Mouse (Mus musculus) kidney, adult 18-20 months (tissue): Measurements from ENCODE around the gene C1qtnf7.
A peak's percentile ranks its signal among the peaks of the same experiment; 100 is the strongest.

ENCODE experiments used
- DNase-seq: peaks from one replicate; pipeline ENCODE4 v3.0.0; 2021

C1qtnf7 gene

DNA sequence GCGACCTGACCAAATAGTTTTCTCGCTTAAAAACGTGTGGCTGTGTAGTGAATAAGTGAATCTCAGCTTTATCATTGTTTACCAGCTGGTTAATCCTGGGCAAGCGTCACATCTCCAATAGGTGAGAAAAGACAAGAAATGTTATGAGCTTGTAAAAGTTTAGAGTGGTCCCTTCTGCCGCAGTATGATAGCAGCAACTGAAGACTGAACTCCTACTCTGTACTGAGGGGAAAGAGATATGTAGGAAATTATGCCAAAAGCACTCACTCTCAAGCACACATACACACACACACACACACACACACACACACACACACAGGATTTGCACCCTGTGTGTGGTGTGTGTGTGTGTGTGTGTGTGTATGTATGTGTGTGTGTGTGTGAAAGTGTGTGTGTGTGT lies 26.2 kb downstream of the C1qtnf7 start:
- DNase-seq, result no peak

- DNase-seq, result no peak
These were observed 27.0 kb downstream of the C1qtnf7 start for GRCm38 (mm10) chr5:43542246-43542845.

- DNase-seq, result no peak
These were observed 34.6 kb downstream of the C1qtnf7 start for GRCm38 (mm10) chr5:43549951-43550350.

DNA sequence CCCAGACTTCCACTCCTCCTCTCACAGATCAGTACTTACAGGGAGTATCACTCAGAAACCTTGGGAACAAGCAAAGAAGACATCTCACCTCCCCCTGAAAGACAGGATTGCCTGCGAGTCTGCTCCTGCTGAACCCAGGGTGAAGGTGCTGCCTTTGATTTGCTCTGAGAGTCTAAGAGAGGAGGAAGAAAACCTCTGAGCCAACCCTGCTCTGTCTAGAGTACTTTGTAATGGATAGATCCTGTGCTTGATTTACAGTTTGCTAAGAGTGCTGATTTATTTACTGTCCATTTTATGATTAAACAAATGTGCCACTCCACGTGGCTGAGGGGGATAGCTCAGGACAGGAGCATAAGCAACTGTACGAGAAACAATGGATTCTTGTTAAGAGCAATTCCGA lies 35.1 kb downstream of the C1qtnf7 start:
- no peak for DNase-seq

DNA sequence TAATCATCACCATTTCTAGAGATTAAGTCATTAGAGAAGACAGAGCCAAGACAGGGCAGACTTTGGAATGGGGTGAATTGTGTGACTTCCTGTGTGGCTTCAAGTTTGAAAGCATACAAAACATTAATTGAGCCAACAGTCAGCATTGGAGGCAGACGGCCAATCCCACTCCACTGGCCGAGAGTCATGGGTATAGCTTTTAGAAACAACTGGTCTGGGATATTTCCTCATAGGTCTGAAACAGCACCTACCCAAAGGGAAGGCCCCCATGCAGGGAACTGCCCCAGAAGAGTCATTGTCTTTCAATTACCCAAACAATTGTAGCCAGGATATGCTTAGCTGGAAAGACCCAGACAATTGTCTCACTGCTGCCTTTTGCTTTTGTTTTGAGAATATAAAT lies 39.5 kb downstream of the C1qtnf7 start:
- DNase-seq, result peak; percentile 30

- no peak for DNase-seq
These were observed 40.1 kb downstream of the C1qtnf7 start for GRCm38 (mm10) chr5:43555406-43555805.

DNA sequence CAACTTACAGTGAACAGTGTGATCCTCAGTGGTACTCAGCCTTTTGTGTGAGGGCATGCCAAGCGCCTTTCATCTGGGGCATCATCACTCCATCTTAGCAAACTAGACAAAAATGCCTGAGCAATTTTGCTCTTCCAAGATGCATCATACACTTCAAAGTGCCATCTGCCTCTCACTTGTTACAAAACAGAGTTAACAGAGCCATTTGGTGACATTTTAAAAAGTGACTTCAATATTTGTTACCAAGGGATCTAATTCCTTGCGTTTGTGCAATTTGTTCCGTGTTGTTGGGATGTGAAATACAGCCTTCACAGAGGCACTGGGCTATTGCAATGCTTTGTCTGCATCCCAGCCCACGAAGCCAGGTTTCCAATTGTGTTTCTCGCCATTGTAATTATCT lies 42.1 kb downstream of the C1qtnf7 start:
- no peak for DNase-seq

DNA sequence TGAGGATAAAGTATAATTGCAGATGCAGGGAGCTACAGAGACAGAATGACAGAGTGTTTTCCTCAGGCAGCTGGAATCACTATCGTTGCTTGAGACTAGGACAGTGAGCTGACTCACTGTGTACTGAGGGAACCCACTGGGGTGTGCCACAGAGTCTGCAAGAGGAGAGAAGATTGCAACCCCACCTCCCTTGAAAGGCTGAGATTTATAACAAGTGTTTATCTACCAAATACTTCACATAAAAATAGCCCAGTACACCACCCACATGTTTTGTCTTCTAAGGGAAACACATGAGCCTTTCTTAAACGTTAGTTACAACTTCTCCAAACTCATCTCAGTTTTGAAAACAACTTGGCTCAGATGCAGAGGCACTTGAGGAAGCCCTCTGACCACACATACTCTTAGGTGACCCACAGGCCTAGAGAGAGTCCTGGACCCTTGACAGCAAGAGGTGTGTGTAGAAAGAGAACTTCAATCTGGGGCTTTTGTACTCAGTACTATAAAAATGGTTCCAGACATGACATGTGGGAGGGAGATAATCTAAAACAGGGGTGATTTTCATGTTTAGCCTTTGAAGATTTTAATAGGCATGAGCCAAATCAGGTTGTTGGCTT lies 46.4 kb downstream of the C1qtnf7 start:
- no peak for DNase-seq

DNA sequence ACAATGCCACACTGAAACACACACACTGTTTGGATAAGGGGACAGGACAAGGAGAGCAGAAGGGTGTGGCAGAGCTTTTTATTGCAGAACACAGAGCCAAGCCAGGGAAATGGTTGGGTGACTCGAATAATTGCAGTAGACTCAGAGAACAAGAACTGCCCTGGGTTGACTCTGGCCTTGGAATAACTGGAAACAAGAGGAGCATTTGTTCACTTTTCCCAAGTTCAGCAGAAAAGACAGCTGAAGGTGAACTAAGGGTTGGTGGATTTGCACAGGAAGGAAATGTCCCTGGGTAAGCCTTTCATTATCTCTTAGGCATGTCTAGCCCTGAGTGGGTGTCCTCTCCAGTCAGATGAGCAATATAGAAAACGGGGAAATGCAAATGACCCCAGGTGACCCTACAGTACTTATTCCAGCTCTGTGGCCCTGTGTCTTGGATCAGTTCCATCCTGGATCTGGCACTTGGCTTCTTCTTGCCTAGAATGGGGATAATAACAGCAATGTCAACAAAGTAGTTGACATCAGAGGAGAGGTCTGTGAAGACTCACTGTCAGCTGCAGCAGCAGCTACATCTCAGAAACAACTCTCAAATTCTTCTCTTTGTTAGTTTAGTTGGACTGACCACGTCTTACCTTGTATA lies 54.5 kb downstream of the C1qtnf7 start:
- no peak for DNase-seq

- no peak for DNase-seq
These were observed 67.5 kb downstream of the C1qtnf7 start for GRCm38 (mm10) chr5:43582876-43583275.

DNA sequence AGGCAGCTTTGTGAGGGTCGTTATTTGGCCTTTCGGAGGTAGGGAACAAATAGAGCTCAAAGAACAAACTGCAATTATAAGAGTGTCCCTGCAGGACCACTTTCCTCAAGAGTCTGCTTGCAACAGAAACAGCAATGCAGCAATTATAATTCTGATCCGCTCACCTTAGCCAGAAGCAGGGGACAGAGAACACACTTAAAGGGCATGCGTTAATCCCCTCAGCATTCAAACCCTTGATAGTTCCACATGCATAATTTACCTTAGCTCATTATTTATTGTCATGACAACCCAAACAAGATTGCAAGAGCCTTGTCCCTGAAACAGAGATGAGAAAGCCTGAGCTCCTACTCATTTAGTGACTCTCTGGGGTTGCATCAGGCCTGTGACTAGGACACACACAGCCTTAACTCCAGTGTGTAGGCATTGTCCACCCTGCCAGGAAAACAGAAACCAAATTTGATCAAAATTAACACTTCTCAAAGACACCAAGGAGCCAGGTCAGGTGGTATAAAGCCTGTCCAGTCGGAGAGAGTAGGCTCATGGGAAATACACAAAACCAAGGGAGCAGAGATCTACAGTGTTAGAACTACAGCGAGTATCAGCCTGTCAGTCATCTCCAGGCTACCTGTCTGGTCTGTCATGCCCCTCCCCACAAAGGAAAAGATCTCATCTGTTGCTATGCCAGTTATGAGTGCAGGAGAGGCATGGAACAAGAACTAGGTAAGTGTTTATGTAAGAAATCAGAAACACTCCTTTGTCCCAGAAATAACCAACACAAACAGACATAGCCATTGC lies 68.2 kb downstream of the C1qtnf7 start:
- DNase-seq, result no peak

DNA sequence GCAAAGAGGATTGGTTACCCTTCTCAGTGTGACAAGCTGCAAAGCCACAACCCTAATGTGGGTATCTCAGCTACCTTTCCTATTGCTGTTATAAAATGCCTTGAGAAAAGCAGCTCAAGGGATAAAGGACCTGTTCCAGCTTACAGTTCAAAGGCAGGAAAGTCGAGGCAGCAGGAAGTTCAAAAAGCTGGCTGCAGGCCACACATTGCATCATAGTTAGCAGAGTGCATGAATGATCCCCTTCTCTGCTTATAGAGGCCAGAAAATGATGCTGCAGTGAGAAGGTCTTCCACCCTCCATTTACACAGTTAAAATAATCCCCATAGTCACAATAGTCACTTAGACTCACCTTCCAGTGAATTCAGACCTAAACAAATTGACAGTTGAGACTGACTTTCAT lies 69.1 kb downstream of the C1qtnf7 start:
- DNase-seq, result no peak

DNA sequence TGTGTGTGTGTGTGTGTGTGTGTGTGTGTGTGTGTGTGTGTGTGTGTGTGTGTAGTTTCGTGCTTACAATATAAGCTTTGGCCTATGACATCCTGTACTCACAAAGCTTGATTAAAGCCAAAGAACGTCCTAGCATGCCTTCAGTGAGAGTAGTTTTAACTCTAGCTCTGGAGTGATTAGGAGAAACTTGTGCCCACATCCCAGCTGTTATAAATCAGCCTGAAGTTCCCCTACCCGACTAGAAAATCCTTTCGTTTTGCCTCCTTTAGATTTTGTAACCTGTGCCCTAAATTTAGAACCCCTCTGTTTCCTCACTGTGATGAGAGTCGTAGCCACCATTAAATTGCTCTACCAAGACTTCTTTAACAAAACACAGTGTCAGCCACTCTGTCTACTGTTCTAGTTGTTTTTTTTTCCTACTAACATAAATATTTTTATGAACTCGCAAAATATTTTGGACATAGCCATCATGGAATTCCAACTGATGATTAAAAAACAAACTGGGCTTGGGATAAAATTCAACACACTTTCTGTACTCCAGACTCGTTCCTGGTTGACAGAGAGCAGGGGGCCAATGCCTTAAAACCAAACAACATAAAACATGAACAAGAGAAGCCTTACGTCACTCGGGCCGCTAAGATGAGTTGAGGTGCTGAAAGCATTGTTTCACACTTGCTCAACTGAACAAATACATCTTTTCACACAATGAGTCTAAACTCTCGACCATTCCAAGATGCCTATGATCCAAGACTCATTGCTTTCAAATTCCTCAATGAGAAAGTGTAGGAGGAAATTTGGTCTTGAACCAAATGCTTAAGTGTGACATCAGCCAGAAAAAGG lies 70.3 kb downstream of the C1qtnf7 start:
- DNase-seq, result no peak

GRCm38 (mm10) chr5:43588791-43589439 lies 73.6 kb downstream of the C1qtnf7 start:
- no peak for DNase-seq

- no peak for DNase-seq
These were observed 74.1 kb downstream of the C1qtnf7 start for GRCm38 (mm10) chr5:43589440-43589830.

DNA sequence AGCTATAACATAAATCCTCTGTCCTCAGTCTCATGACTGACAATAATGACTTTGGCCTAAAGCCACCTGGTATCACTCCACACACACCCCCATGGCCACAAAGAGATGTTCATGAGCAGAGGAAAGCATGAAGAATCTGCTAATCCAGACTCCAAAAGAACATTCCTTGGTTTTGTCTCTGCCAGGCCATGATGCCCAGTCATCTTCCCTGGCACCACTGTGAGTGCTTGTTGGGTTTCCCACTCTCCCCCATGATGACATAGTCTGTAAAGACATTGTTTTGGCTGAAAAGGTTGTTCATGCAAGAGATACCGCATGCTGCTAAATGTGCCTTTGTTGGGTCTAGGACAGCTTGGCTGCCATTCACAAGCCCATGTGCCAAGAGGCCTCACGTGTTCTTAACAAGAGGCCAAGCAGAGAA lies 75.0 kb downstream of the C1qtnf7 start:
- no peak for DNase-seq

GRCm38 (mm10) chr5:43601601-43602000 lies 86.3 kb downstream of the C1qtnf7 start:
- no peak for DNase-seq

DNA sequence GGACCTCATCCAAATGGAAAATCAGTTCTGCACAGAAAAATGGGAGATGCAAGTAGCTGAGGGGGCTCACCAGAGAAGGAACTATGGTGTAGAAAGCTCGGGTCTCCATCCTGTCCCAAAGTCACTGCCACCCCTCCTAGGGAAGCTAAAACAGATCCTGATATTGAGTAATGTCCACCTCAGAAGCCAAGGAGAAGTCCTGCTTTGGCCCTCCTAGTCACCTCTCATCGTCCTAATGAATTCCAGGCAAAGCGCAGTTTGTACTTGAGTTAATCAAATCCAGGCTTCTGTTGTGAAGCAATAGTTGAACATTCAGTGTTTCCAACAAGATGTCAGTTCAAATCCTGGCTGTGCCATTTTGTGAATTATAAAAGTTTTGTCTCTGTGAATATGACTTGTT lies 87.2 kb downstream of the C1qtnf7 start:
- no peak for DNase-seq

DNA sequence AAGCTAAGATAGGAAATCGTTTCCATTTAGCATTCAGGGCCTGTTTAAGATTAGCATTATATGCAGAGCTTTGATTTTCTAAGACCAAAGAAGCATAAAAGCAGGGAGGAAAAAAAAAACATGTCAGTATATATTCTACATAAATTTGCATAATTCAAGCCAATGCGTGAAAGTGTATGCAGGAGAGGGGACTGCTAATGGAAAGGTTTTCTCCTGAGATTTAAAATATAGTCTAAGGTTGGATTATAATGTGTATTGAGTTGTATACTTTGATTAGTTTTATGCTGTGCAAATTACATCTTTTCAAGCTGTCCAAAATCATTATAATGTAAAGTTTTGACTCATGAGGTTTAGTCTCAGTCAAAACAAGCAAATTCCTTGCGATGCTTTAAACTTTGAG lies 88.2 kb downstream of the C1qtnf7 start:
- DNase-seq, result no peak

GRCm38 (mm10) chr5:43608073-43608472 lies 92.7 kb downstream of the C1qtnf7 start:
- no peak for DNase-seq

DNA sequence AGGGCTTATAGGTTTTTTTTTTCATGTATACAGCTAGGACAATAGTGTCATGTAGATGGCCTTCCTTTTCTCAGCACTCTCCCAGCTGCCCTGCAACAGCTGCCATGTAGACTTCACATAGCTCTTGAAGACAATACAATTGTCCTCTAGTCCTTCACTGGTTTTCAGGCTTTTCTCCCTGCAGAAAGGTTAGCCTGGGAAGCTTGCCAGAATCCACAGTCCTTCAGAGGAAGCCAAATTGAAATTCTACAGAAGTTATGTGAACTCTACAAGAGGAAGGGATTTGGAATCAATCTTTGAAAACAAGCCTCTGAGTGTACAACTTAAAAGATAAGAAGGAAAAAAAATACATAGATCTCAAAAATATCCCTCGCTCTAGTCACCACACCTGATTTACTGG lies 94.4 kb downstream of the C1qtnf7 start:
- no peak for DNase-seq

DNA sequence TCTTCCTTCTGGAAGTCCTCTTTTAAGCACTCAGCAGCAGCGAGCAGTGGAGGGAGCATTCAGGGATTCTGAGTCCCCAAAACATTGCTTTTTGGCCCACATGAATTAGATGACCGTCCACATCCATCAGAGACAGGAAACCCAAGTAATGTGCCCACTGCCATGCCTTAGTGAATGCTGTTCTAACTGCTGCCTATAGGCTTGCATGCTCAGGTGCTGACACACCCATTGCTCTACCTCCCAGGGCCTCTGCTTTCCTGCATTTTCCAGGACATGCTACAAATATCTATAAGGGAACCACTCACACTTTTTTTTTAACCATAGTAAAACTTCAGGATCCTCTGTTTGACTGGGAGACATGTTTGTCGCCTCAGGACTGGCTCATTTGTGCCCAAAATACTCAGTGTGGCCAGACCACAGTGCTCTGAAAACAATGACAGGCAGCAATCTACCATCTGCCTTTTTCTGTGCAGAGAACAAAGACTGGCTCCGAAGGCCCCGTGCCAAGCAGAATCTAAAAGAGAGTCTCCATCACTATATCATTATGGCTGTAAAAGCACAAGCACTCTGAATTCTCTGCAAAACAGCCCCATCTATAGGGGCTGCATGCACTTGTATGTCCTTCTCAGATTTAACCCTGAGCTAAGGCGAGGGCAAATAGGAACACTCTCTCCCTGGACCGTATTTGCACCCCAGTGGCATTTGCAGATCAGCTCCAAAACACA lies 106.4 kb downstream of the C1qtnf7 start:
- DNase-seq, result no peak
